Mouse (Mus musculus) midbrain, embryonic 10.5 days (tissue): ENCODE results near the gene Cflar. TPM values are rescaled to one million over a fixed set of nuclear protein-coding genes. Genes with fewer than 3 reads are reported as not detected.

Source experiments
- DNase-seq: peaks from one replicate; pipeline ENCODE4 v3.0.0-alpha.2; 2017; ENCODE audit warnings: low spot score
- H3K27ac ChIP-seq: fragments of 300-500 bp; sonication (generic); replicated peaks from 2 replicates; pipeline ENCODE4 v1.5.1; 2016; ENCODE audit warnings: mild to moderate bottlenecking
- H3K27me3 ChIP-seq: fragments of 300-500 bp; sonication (generic); 2 replicates; pipeline ENCODE4 v1.6.1; 2016; ENCODE audit warnings: low read depth, mild to moderate bottlenecking; ENCODE audit not compliant: poor library complexity, severe bottlenecking
- H3K36me3 ChIP-seq: fragments of 300-500 bp; sonication (generic); 2 replicates; pipeline ENCODE4 v1.6.1; 2016; ENCODE audit warnings: mild to moderate bottlenecking, moderate library complexity
- H3K4me1 ChIP-seq: fragments of 300-500 bp; sonication (generic); 2 replicates; pipeline ENCODE4 v1.6.1; 2016
- H3K4me3 ChIP-seq: fragments of 300-500 bp; sonication (generic); 2 replicates; pipeline ENCODE4 v1.5.1; 2016; ENCODE audit warnings: mild to moderate bottlenecking, moderate library complexity
- H3K9me3 ChIP-seq: fragments of 300-500 bp; sonication (generic); replicated peaks from 2 replicates; pipeline ENCODE4 v1.6.1; 2016; ENCODE audit warnings: mild to moderate bottlenecking
- WGBS: fragments of 180-500 bp; shearing (Covaris S2); methylation state at CpG from one replicate; pipeline ENCODE4 v1.1.7; 2016; 5-methylcytosine and 5-hydroxymethylcytosine counted together
- polyA plus RNA-seq: library from polyadenylated mRNA; unstranded; fragments of >200 nt; fragmentation: Nextera tagmentation; extraction: Ambion mirVana; gene quantifications from 2 replicates; pipeline ENCODE4 v1.2.1, GENCODE M21; 2016

The Cflar gene
- polyA plus RNA-seq, 1 experiment from 2014 or later, result 24.5 TPM

DNA sequence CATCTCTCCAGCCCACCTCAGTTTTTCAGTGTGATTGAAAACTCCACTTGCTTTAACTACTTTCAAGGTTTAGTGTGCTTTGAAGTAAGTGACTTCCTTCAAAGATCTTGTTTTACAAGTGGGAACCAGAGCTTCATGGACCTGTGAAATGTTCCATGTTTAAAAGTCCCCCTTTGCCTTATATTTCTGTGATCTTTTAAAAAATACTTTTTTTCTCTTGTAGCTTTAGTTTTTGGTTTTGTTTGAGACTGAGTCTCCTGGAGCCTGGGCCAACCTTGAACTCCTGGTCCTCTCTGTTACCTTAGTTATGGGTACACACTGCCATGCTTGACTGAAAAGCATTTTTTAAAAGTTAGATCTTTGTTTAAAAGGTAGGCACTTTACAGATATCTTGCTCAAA is 4.2 kb downstream of the Cflar start:
- Histone ChIP-seq H3K27ac (no peak overlapping the region), H3K4me1 (peaks cover 29% of the 10 kb centered on the region)
- DNase-seq, result no peak

DNA sequence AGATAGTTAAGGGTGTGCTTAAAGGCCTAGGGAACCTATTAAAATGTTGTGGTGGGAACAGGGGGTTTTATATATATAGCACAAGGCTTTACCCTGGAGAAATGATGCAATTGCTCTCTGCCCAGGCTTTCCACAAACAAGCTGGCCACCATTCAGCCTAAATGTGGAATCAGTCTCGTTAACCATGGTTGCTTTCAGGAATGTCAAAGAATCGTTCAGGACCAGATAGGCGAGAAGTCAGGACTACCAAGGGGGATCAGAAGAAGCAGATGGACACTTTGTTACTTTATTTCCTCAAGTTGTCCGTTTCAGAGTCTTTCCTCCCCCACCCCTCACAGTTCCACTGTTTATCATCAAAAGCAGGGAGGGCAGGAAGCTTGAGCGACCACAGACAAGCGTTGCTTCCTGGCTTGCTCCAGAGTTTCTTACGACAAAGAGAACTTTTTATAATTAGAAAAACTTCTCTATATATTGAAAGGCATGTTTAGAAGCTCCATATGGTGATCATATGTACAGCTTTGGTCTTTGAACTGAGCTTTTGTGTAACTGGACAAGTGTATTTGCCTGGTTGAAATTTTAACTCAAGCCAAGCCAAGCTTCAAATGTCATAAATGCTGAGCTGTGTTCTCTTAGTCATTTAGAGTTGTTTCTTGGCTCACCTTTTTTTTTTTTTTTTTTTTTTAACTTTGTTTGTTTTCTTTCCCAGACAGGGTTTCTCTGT is 5.0 kb downstream of the Cflar start:
- H3K4me3 ChIP-seq, result no peak overlapping the region
- DNase-seq, result no peak
- H3K9me3 ChIP-seq, result no peaks in the 10 kb centered on the region
- 74% methylated on average over 7 of the region's 7 CpGs for WGBS
- no peaks in the 10 kb centered on the region for H3K27me3 ChIP-seq
- H3K36me3 ChIP-seq, result peaks cover 36% of the 10 kb centered on the region
- peaks cover 23% of the 10 kb centered on the region for H3K4me1 ChIP-seq
- H3K27ac ChIP-seq, result no peak overlapping the region

More for the DNA sequence above, 4.2 kb downstream of the Cflar start:
- Histone ChIP-seq H3K36me3 (peaks cover 36% of the 10 kb centered on the region), H3K9me3 (no peaks in the 10 kb centered on the region), H3K4me3 (no peak overlapping the region), H3K27me3 (no peaks in the 10 kb centered on the region)

DNA sequence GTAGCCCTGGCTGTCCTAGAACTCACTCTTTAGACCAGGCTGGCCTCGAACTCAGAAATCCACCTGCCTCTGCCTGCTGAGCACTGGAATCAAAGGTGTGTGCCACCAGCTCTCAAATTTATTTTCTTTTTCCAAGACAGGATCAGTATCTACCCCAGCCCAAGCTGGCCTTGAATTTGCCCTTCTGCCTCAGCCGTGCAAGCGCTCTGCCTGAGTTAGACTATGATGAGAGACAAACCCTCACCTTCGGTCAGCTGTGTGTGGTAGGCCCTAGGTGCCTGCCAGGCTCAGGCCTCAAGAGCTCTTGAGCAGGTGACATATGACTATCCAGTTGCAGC is 5.5 kb downstream of the Cflar start:
- peaks cover 23% of the 10 kb centered on the region for H3K4me1 ChIP-seq

DNA sequence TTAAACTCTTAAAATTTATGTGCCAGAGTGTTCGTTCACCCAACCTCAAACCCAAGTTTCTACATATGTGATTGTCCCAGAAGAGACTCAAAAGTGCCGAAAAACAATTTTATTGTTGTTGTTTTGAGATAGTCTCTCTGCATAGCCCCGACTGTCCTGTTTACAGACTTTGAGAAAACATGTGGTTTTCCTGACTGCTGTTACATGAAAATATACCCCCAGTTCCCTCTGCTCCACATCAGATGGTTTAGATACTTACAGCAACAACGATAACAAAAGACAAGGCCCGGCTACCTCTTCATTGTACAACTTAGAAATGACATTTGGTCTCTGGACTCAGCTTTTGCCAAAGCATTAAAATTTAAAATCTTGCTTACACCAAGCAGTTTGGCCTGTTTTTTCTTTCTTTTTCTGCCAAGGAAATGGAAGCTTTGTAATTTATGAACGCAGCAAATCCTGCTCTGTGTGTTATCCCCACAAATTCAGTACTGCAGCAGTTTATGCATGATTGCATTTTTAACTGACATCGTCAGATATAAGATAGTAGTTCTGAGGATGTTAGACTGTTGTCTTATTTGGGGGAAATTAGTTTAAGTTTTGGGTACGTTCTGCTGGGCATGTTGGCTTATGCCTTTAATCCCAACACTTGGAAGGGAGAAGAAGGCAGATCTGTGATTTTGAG is 6.4 kb downstream of the Cflar start:
- Histone ChIP-seq H3K27me3 (no peaks in the 10 kb centered on the region), H3K4me1 (peaks cover 21% of the 10 kb centered on the region), H3K4me3 (no peak overlapping the region), H3K36me3 (peaks cover 41% of the 10 kb centered on the region), H3K27ac (no peak overlapping the region), H3K9me3 (no peaks in the 10 kb centered on the region)
- no peak for DNase-seq
- WGBS, result 93% methylated on average over 8 of the region's 8 CpGs

More for the DNA sequence above, 5.5 kb downstream of the Cflar start:
- Histone ChIP-seq H3K9me3 (no peaks in the 10 kb centered on the region), H3K27ac (no peak overlapping the region), H3K36me3 (peaks cover 36% of the 10 kb centered on the region), H3K27me3 (no peaks in the 10 kb centered on the region), H3K4me3 (no peak overlapping the region)
- DNase-seq, result no peak
- WGBS, result 96% methylated on average over 4 of the region's 4 CpGs

DNA sequence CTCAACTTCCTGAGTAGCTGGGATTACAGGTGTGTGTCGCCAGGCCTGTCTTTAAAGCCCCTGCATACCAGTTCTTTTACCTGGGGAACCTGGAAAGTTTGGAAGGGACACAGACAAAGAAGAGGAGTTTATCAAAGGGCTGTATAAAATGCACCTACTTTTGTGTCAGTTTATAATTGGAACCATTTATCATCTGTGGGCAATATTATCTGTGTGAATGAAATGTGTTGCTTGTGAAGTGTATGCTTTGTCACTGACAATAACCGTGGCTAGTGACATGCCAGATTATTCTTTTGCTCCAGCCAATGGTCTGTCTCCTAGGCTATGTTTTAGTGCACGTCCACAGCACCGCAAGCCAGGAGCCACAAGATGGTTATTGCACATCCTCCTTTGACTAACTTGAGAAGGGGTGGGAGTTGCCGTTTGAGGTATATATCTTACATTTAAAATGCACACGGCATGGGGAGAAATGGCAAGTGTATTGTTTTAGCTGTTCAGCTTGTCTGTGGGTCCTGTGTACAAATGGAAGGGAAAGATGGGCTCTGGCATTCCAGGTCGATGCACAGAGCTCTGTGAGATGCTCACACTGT is 8.1 kb downstream of the Cflar start:
- Histone ChIP-seq H3K27ac (no peak overlapping the region), H3K4me3 (no peak overlapping the region), H3K9me3 (no peaks in the 10 kb centered on the region), H3K27me3 (no peaks in the 10 kb centered on the region), H3K36me3 (peaks cover 40% of the 10 kb centered on the region), H3K4me1 (peaks cover 21% of the 10 kb centered on the region)
- 91% methylated on average over 7 of the region's 7 CpGs for WGBS
- no peak for DNase-seq

DNA sequence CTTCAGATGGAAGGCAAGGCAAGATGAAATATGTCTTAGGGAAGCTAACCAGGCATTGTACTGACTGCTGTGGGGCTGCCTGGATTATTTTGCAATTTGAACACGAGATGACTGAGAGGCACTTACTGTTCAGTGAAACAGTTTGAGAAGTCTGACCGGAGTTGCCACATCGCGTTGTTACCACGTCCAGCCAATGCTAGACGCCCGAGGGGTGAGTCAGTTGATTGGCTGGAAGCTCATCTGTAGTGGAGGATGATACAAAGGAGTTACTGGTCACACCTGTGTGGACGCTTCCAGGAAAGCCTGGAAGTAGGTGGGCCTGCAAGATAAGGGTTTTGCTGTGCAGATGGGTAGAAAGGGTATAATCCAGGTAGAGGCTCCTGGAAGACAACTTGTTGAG is 8.8 kb downstream of the Cflar start:
- Histone ChIP-seq H3K9me3 (no peaks in the 10 kb centered on the region), H3K27me3 (no peaks in the 10 kb centered on the region), H3K4me1 (peaks cover 18% of the 10 kb centered on the region), H3K4me3 (no peak overlapping the region), H3K27ac (no peak overlapping the region), H3K36me3 (peaks cover 33% of the 10 kb centered on the region)
- WGBS, result 91% methylated on average over 8 of the region's 8 CpGs
- no peak for DNase-seq

DNA sequence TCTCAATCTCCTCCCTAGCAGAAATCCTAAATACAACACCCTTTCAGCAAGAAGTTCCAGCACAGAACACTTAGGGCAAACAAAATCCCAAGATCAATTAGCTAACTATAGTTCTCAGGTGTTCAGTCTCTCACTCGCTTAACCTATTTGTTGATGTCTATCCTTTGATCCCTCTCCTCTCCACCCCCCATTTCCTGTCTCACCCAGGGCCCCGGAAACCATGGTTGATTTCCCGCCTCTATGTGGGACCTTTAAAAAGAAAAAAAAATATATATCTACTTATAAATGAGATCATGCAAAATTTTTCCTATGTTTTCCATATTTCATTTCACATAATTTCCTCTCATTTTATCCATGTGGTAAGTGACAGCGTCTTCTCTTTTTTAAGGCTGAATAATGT is 9.7 kb downstream of the Cflar start:
- DNase-seq, result no peak
- WGBS, result 90% methylated on average over 4 of the region's 4 CpGs
- peaks cover 29% of the 10 kb centered on the region for H3K36me3 ChIP-seq

DNA sequence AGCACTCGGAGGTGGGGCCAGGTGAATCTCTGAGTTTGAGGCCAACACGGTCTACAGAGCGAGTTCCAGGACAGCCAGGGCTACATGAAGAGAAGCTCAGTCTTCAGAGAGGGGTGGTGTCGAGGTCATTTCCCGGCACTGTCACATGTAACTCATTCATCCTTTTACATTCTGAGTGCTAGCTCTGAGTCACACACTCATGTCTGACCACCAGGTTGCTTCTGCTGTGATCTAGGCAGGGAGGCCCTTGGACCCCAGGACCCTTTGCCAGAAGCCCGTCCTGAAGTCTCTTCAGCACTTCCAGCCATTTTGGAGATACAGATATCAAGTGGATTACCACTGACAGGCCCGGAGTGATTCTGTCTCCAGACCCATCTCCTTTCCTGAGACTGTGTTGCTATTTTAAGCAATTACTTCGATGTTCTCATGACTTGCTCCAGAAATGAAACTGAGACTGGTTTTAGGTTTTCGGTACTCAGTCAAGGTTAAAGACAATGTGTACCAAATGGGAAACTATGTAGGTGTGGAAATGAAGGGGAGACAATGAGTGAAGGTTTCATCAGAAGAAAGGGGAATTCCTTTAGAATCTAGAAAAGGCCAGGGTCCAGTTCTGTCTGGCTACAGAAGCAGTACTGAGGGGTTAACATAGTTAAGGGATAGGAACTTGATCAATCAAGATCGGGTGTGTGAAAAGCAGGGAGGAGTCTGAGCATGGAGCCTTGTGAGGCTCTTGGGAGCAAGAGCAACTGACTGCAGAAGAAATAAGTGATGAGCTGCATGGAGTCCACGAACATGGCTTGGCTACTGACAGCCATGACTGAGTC is 11.0 kb downstream of the Cflar start:
- Histone ChIP-seq H3K36me3 (peaks cover 27% of the 10 kb centered on the region), H3K4me3 (no peak overlapping the region), H3K27ac (no peak overlapping the region), H3K27me3 (no peaks in the 10 kb centered on the region), H3K4me1 (peaks cover 17% of the 10 kb centered on the region), H3K9me3 (no peaks in the 10 kb centered on the region)
- no peak for DNase-seq
- WGBS, result 91% methylated on average over 11 of the region's 11 CpGs

More for the DNA sequence above, 9.7 kb downstream of the Cflar start:
- Histone ChIP-seq H3K4me3 (no peak overlapping the region), H3K9me3 (no peaks in the 10 kb centered on the region), H3K27me3 (no peaks in the 10 kb centered on the region), H3K27ac (no peak overlapping the region), H3K4me1 (peaks cover 20% of the 10 kb centered on the region)

DNA sequence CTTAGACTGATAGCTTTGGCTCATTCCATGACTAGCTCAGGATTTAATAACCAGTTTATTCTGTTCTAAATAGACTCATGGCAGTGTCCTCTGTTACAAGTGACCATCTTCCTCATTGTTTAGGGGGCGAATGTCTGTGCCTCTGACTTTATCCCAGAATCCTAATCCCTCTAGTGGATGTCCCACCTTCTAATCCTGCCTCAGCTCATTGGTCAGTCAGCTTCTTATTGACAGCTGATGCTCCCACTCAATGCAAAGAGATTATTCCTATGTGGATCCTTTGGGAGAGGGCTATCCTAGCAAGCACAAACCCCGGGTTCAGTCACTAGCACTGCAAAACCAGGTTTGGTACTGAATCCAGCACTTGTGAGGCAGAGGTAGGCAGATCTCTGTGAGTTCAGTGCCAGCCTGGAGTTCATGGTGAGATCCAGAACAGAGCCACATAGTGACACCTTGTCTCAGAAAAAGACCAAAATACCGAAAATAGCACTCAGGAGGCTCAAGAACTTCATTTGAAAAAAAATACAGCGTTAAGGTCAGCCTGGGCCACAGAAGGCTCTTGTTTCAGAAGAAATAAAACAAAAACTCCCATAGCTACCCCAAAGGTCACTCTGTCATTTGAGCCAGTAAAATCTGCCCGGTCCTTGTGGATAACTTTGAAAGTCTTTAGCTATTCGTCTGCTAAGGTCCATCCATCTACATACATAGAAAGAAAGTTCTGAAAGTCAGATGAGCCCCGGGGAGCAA is 11.9 kb downstream of the Cflar start:
- 68% methylated on average over 7 of the region's 7 CpGs for WGBS
- no peaks in the 10 kb centered on the region for H3K9me3 ChIP-seq
- no peak overlapping the region for H3K4me3 ChIP-seq
- H3K27me3 ChIP-seq, result no peaks in the 10 kb centered on the region
- DNase-seq, result no peak
- H3K36me3 ChIP-seq, result peaks cover 32% of the 10 kb centered on the region
- no peak overlapping the region for H3K27ac ChIP-seq
- H3K4me1 ChIP-seq, result peaks cover 17% of the 10 kb centered on the region

DNA sequence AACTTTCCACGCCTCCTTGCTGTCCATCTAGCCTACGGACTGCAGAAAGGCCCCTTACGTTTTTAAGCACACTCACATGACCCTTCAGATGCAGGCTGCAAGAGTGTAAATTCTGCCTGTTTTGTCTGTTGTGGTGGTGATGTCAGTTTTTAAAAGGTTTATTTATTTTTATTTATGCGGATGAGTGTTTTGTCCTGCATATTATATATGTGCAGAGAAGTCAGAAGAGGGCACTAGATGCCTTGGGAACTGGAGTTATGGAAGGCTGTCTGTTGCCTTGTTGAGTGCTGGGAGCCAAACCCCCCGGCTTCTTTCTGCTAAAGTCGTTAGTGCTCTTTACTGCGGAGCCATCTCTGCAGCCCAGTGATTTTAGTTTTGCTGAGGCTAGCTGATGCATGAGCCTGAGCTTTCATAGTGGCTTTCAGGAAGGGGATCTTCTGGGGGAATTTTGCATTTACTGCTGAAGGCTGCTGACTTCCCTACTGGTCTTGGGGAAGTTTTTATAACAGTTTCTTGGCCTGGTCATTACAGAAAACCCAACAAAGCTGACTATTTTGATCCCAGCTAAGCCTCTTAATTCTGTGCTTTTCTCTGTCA is 12.6 kb downstream of the Cflar start:
- Histone ChIP-seq H3K4me1 (peaks cover 17% of the 10 kb centered on the region), H3K27ac (no peak overlapping the region), H3K9me3 (no peaks in the 10 kb centered on the region), H3K27me3 (no peaks in the 10 kb centered on the region), H3K36me3 (peaks cover 37% of the 10 kb centered on the region), H3K4me3 (no peak overlapping the region)
- 67% methylated on average over 7 of the region's 7 CpGs for WGBS
- no peak for DNase-seq

DNA sequence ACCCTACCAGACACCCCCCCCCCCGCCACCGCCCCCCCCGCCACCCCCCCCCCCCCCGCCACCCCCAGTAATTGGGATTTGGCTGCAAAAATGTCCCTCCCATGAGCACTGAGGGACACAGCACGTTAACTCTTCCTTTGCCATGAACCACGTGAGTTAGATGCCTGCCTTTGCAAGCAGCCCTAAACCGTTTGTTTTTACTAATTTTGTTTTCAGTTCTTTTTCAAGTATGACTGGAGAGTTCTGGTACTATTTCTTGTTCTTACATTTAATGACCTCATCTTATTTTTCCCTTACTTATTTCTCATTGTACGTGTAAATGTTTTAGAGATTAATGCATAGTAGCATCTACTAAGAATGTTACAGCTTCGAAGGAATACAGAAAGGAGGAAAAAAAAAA is 13.2 kb downstream of the Cflar start:
- Histone ChIP-seq H3K27me3 (no peaks in the 10 kb centered on the region), H3K27ac (no peak overlapping the region), H3K36me3 (peaks cover 40% of the 10 kb centered on the region), H3K4me3 (no peak overlapping the region), H3K9me3 (no peaks in the 10 kb centered on the region), H3K4me1 (peaks cover 17% of the 10 kb centered on the region)
- WGBS, result 42% methylated on average over 8 of the region's 9 CpGs
- DNase-seq, result no peak

DNA sequence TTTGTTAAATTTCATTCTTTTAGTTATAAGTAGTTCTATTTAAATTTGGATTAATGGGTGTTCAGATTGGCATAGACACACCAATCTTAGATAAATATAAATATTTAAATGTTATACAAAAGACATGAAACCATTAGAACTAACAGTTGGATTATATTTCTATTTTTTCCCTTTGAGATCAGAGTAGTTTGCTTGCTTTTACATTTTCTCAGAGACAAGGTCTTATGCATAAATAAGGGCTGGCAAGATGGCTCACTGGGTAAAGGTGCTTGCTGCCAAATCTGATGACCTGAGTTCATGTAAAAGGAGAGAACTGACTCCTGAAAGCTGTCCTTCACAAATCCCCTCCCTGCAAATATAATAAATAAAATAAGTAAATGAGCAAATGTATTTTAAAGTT is 13.8 kb downstream of the Cflar start:
- Histone ChIP-seq H3K9me3 (no peaks in the 10 kb centered on the region), H3K4me3 (no peak overlapping the region), H3K36me3 (peaks cover 46% of the 10 kb centered on the region), H3K27me3 (no peaks in the 10 kb centered on the region), H3K27ac (no peak overlapping the region), H3K4me1 (peaks cover 17% of the 10 kb centered on the region)
- no peak for DNase-seq
